Mouse (Mus musculus) ZHBTc4 (cell line): ENCODE measurements around the gene Lmtk2.

ENCODE experiments used
- DNase-seq: peaks from one replicate; pipeline ENCODE4 v3.0.0-alpha.2; 2011; ENCODE audit warnings: low read depth, low spot score

The Lmtk2 gene

GRCm38 (mm10) chr5:144169275-144169975, 69.2 kb downstream of the Lmtk2 start:
- no peak for DNase-seq

GRCm38 (mm10) chr5:144173648-144174047, 73.4 kb downstream of the Lmtk2 start:
- DNase-seq = no peak

- DNase-seq = no peak
These were observed 78.0 kb downstream of the Lmtk2 start for GRCm38 (mm10) chr5:144178216-144178615.

GRCm38 (mm10) chr5:144181249-144181648, 81.0 kb downstream of the Lmtk2 start:
- DNase-seq = no peak

- no peak for DNase-seq
These were observed 82.5 kb downstream of the Lmtk2 start for GRCm38 (mm10) chr5:144182542-144183247.

GRCm38 (mm10) chr5:144183248-144183559, 83.0 kb downstream of the Lmtk2 start:
- DNase-seq = no peak

GRCm38 (mm10) chr5:144183647-144184335, 83.6 kb downstream of the Lmtk2 start:
- DNase-seq = peak; percentile 40

- no peak for DNase-seq
These were observed 84.3 kb downstream of the Lmtk2 start for GRCm38 (mm10) chr5:144184350-144185045.

GRCm38 (mm10) chr5:144188422-144188821, 88.2 kb downstream of the Lmtk2 start:
- no peak for DNase-seq

GRCm38 (mm10) chr5:144189327-144189726, 89.1 kb downstream of the Lmtk2 start:
- DNase-seq = no peak

GRCm38 (mm10) chr5:144189950-144190583, 89.8 kb downstream of the Lmtk2 start, which contains the start of gene Bhlha15:
Bhlha15 (plus strand) TSS chr5:144190286.
- peak; percentile 80 for DNase-seq

- no peak for DNase-seq
These were observed 90.8 kb downstream of the Lmtk2 start for GRCm38 (mm10) chr5:144191026-144191425.

GRCm38 (mm10) chr5:144192673-144193072, 92.4 kb downstream of the Lmtk2 start:
- DNase-seq = no peak

GRCm38 (mm10) chr5:144194416-144194815, 94.2 kb downstream of the Lmtk2 start:
- DNase-seq = no peak

GRCm38 (mm10) chr5:144195567-144195966, 95.3 kb downstream of the Lmtk2 start:
- no peak for DNase-seq

- no peak for DNase-seq
These were observed 100.4 kb downstream of the Lmtk2 start for GRCm38 (mm10) chr5:144200616-144201015.

GRCm38 (mm10) chr5:144202430-144202829, 102.2 kb downstream of the Lmtk2 start:
- peak; percentile 61 for DNase-seq

- no peak for DNase-seq
These were observed 103.2 kb downstream of the Lmtk2 start for GRCm38 (mm10) chr5:144203398-144203959.

GRCm38 (mm10) chr5:144204303-144204702, 104.1 kb downstream of the Lmtk2 start:
- no peak for DNase-seq

GRCm38 (mm10) chr5:144204911-144205310, 104.7 kb downstream of the Lmtk2 start:
- no peak for DNase-seq

GRCm38 (mm10) chr5:144206069-144206468, 105.8 kb downstream of the Lmtk2 start:
- DNase-seq = no peak
